Mouse (Mus musculus) adrenal gland, postnatal 25 days (tissue): Measurements from ENCODE around the gene Ankzf1. TPM values are rescaled to one million over a fixed set of nuclear protein-coding genes. Genes with fewer than 3 reads are reported as not detected.

Experiments
- microRNA-seq, 2 experiments: library from miRNA; unstranded; fragments of <30 nt; microRNA quantifications; one replicate each; pipeline ENCODE4 v1.2.0; 2021
- total RNA-seq: library from RNA; stranded (reverse); gene quantifications from 2 replicates; pipeline ENCODE4 v1.2.3, GENCODE M21; 2021

Ankzf1 gene
- total RNA-seq, 1 experiment from 2014 or later = 26.4 TPM

Small RNA genes lying within 50 kb of the gene (microRNA-seq; reads per million reads assigned to microRNA genes)
- 0 reads per million in 2 experiments for gene Gm27943

Other genes starting within 250 kb of the Ankzf1 start
- 0.24 TPM in 1 of 2 replicates, not detected in the other for gene Ihh, start 240.5 kb upstream of the Ankzf1 start, total RNA-seq
- 6.1 and 7.2 TPM in 2 replicates for gene Nhej1, start 67.0 kb upstream of the Ankzf1 start, total RNA-seq
- 0.58 and 1.0 TPM in 2 replicates for gene Slc23a3, start 58.3 kb upstream of the Ankzf1 start, total RNA-seq
- 41.2 and 48.9 TPM in 2 replicates for gene Cnppd1, start 49.4 kb upstream of the Ankzf1 start, total RNA-seq
- gene Retreg2, start 49.4 kb upstream of the Ankzf1 start, total RNA-seq = 88.4 and 95.4 TPM in 2 replicates
- 36.0 and 39.8 TPM in 2 replicates for gene Zfand2b, start 23.5 kb upstream of the Ankzf1 start, total RNA-seq
- 29.9 and 33.1 TPM in 2 replicates for gene Abcb6, start 11.8 kb upstream of the Ankzf1 start, total RNA-seq
- 45.3 and 50.6 TPM in 2 replicates for gene Atg9a, start within 50 bp of the Ankzf1 start, total RNA-seq
- 24.2 and 28.7 TPM in 2 replicates for gene Glb1l, start 18.7 kb downstream of the Ankzf1 start, total RNA-seq
- 105 and 133 TPM in 2 replicates for gene Stk16, start 18.7 kb downstream of the Ankzf1 start, total RNA-seq
- gene Tuba4a, start 27.7 kb downstream of the Ankzf1 start, total RNA-seq = 16.3 and 35.1 TPM in 2 replicates
- gene A630095N17Rik, start 40.0 kb downstream of the Ankzf1 start, total RNA-seq = not detected in 2 replicates
- 67.3 and 85.6 TPM in 2 replicates for gene Dnajb2, start 44.3 kb downstream of the Ankzf1 start, total RNA-seq
- gene Ptprn, start 72.4 kb downstream of the Ankzf1 start, total RNA-seq = 41.6 and 54.3 TPM in 2 replicates
- gene Resp18, start 86.3 kb downstream of the Ankzf1 start, total RNA-seq = 101 and 123 TPM in 2 replicates
- gene Dnpep, start 125.8 kb downstream of the Ankzf1 start, total RNA-seq = 91.1 and 117 TPM in 2 replicates
- 9.3 and 14.1 TPM in 2 replicates for gene Des, start 168.2 kb downstream of the Ankzf1 start, total RNA-seq
- 15.8 and 18.1 TPM in 2 replicates for gene Speg, start 183.1 kb downstream of the Ankzf1 start, total RNA-seq
- 78.5 and 82.3 TPM in 2 replicates for gene Gmppa, start 243.8 kb downstream of the Ankzf1 start, total RNA-seq